Mouse (Mus musculus): ENCODE data around the gene Arhgef39. TPM values are rescaled to one million over a fixed set of nuclear protein-coding genes. Genes with fewer than 3 reads are reported as not detected.
A peak's percentile ranks its signal among the peaks of the same experiment; 100 is the strongest.

The Arhgef39 gene
- polyA plus RNA-seq, 1 experiment from 2014 or later = 34.8 TPM

DNA sequence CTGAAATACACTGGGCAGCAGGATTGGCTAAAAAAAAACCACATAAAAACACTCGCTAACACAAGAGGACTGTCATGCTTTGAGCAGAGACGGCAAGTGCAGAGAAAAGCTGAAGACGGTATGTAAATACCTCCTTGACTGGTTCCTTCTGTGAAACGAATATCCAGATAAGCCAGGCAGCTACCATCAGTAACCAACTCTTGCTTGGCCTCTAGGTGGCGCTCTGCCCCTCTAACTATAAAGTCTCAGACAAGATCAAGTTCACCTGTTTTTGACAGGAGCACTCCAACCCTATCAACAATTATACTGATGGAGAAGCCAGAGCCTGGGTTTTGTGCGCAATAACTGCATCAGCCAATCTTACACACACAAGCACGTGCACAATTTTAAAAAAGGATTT is 31.1 kb upstream of the Arhgef39 start:
- no peaks in the 10 kb centered on the region for H3K9me3 ChIP-seq (ENCODE audit: control insufficient read depth, low read length)
- H3K9ac ChIP-seq (ENCODE audit: low read depth, low read length) = no peak overlapping the region
- ATAC-seq (ENCODE audit: low FRiP score) (no peak), DNase-seq (ENCODE audit: low spot score) (peak; percentile 79)
- no peak overlapping the region for H3K4me3 ChIP-seq (ENCODE audit: low read depth, low read length)
- no peak overlapping the region for H3K4me2 ChIP-seq (replicated peaks; ENCODE audit: low read depth, low read length)
- no peak overlapping the region for H3K27ac ChIP-seq (ENCODE audit: low read depth, low read length)
- WGBS = 31% methylated on average over 7 of the region's 7 CpGs
- H3K27me3 ChIP-seq (ENCODE audit: control insufficient read depth, insufficient read depth, low read length) = peaks cover 3% of the 10 kb centered on the region; the same call in 1 of the 2 replicates
- H3K36me3 ChIP-seq (ENCODE audit: control insufficient read depth, insufficient read depth, low read length) = peaks cover 11% of the 10 kb centered on the region
- H3K4me1 ChIP-seq (replicated peaks; ENCODE audit: control insufficient read depth, insufficient read depth, low read length) = no peaks in the 10 kb centered on the region

DNA sequence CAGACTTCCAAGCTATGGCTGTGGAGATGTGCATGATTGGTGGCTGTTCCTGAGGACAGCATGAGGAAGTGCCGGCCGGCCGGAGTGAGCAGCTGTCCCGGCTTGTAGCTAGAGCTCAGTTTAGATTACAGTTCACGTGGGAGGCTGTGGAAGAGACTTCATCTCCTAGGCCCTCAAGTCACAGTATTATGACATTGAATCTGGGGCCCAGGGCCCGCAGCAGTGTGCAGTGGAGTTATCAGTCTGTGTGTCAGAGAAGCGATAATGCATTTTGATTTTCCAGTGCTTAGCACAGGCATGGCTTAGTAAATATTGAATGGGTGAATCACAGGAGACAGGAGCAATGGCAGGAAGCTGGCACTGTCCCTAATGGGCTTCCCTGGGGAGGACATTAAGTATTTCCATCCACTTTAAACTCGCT is 30.6 kb upstream of the Arhgef39 start:
- ATAC-seq (ENCODE audit: low FRiP score) (no peak), DNase-seq (ENCODE audit: low spot score) (no peak)
- Histone ChIP-seq H3K9ac (ENCODE audit: low read depth, low read length) (no peak overlapping the region), H3K4me3 (ENCODE audit: low read depth, low read length) (no peak overlapping the region), H3K27me3 (ENCODE audit: control insufficient read depth, insufficient read depth, low read length) (peaks cover 7% of the 10 kb centered on the region), H3K36me3 (ENCODE audit: control insufficient read depth, insufficient read depth, low read length) (peaks cover 11% of the 10 kb centered on the region; the same call in 1 of the 2 replicates), H3K4me2 (replicated peaks; ENCODE audit: low read depth, low read length) (no peak overlapping the region), H3K27ac (ENCODE audit: low read depth, low read length) (no peak overlapping the region), H3K4me1 (replicated peaks; ENCODE audit: control insufficient read depth, insufficient read depth, low read length) (no peaks in the 10 kb centered on the region), H3K9me3 (ENCODE audit: control insufficient read depth, low read length) (no peaks in the 10 kb centered on the region)
- WGBS = 86% methylated on average over 8 of the region's 8 CpGs

GRCm38 (mm10) chr4:43528487-43528886 is 29.0 kb upstream of the Arhgef39 start:
- ATAC-seq (ENCODE audit: low FRiP score) = no peak
- Histone ChIP-seq H3K4me3 (ENCODE audit: low read depth, low read length) (no peak overlapping the region), H3K27ac (ENCODE audit: low read depth, low read length) (no peak overlapping the region), H3K4me2 (replicated peaks; ENCODE audit: low read depth, low read length) (no peak overlapping the region), H3K9me3 (ENCODE audit: control insufficient read depth, low read length) (no peaks in the 10 kb centered on the region), H3K9ac (ENCODE audit: low read depth, low read length) (no peak overlapping the region), H3K4me1 (replicated peaks; ENCODE audit: control insufficient read depth, insufficient read depth, low read length) (peaks cover 6% of the 10 kb centered on the region), H3K27me3 (ENCODE audit: control insufficient read depth, insufficient read depth, low read length) (peaks cover 18% of the 10 kb centered on the region), H3K36me3 (ENCODE audit: control insufficient read depth, insufficient read depth, low read length) (peaks cover 6% of the 10 kb centered on the region; the same call in 1 of the 2 replicates)
- 78% methylated on average over 9 of the region's 9 CpGs for WGBS
- no peak for DNase-seq (ENCODE audit: low spot score)

DNA sequence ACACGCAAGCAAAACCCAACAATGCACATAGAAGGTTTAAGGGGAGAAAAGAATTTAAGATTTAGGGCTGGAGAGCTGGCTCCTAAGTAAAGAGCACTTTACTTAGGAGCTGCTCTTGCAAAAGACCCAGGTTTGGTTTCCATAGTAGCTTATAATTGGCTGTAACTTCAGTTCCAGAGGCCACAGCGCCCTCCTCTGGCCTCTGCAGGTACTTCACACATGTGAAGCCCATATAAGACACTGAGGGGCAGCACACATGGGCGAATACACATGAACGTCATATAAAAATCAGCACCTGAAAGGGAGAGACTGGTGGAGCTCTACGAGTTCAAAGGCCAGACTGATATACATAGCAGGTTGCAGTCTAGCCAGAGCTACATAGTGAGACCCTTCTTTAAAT is 28.4 kb upstream of the Arhgef39 start:
- Histone ChIP-seq H3K4me3 (ENCODE audit: low read depth, low read length) (no peak overlapping the region), H3K4me2 (replicated peaks; ENCODE audit: low read depth, low read length) (no peak overlapping the region), H3K27ac (ENCODE audit: low read depth, low read length) (no peak overlapping the region), H3K27me3 (ENCODE audit: control insufficient read depth, insufficient read depth, low read length) (peaks cover 24% of the 10 kb centered on the region), H3K9ac (ENCODE audit: low read depth, low read length) (no peak overlapping the region), H3K9me3 (ENCODE audit: control insufficient read depth, low read length) (no peaks in the 10 kb centered on the region), H3K36me3 (ENCODE audit: control insufficient read depth, insufficient read depth, low read length) (peaks cover 5% of the 10 kb centered on the region; the same call in 1 of the 2 replicates), H3K4me1 (replicated peaks; ENCODE audit: control insufficient read depth, insufficient read depth, low read length) (peaks cover 8% of the 10 kb centered on the region)
- WGBS = 66% methylated on average over 5 of the region's 5 CpGs
- DNase-seq (ENCODE audit: low spot score) (peak; percentile 37), ATAC-seq (ENCODE audit: low FRiP score) (no peak)

DNA sequence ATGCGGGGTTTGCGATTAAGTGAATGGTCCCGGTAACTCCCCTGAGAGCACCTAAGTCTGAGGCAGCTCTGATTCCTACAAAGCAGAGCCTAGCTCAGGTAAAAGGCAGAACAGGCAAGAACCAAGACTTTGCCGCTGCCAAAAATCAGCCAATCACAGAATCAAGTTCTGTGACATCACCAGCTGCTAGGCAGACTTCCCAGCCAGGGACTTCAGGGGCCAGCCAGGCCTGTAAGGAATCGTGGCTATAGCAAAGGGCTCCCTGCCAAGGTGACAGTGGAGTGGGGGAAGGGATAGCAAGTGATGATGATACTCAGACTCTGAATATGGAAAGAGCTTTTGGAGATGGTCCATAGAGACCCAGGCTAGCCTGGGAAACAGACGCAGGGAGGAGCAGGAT is 20.5 kb upstream of the Arhgef39 start:
- no peak overlapping the region for H3K27ac ChIP-seq (ENCODE audit: low read depth, low read length)
- DNase-seq (ENCODE audit: low spot score) (peak; percentile 94), ATAC-seq (ENCODE audit: low FRiP score) (peak; percentile 50; the same call in 1 of the 2 replicates)
- H3K36me3 ChIP-seq (ENCODE audit: control insufficient read depth, insufficient read depth, low read length) = no peaks in the 10 kb centered on the region
- H3K27me3 ChIP-seq (ENCODE audit: control insufficient read depth, insufficient read depth, low read length) = peaks cover 30% of the 10 kb centered on the region
- H3K4me2 ChIP-seq (replicated peaks; ENCODE audit: low read depth, low read length) = 0 out of 2 replicates have a peak overlapping the region, but pooled peaks have one; percentile 20
- WGBS = 15% methylated on average over 6 of the region's 6 CpGs
- H3K4me3 ChIP-seq (ENCODE audit: low read depth, low read length) = no peak overlapping the region
- H3K4me1 ChIP-seq (replicated peaks; ENCODE audit: control insufficient read depth, insufficient read depth, low read length) = peaks cover 12% of the 10 kb centered on the region
- H3K9me3 ChIP-seq (ENCODE audit: control insufficient read depth, low read length) = no peaks in the 10 kb centered on the region
- H3K9ac ChIP-seq (ENCODE audit: low read depth, low read length) = no peak overlapping the region

DNA sequence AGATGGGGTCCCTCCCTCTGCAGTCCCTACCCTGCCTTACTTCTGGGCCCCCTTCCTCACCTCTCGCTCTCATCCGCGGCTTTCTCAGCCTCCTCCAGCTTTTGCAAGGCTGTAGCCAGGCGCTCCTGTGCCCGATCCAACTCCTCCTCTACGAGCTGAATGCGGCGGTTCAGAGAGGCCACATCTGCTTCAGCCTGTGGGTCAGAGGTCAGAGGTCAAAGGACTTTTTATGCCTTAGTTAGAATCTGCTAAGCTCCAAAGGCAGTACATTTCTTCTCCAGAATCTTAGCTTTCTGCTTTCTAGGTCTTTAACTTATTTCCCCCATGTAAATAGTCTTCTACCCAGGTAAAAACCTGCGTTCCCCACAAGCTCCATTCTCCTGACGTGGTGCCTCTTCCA is 20.1 kb upstream of the Arhgef39 start:
- Histone ChIP-seq H3K4me1 (replicated peaks; ENCODE audit: control insufficient read depth, insufficient read depth, low read length) (peaks cover 12% of the 10 kb centered on the region), H3K4me3 (ENCODE audit: low read depth, low read length) (no peak overlapping the region), H3K27ac (ENCODE audit: low read depth, low read length) (no peak overlapping the region), H3K9me3 (ENCODE audit: control insufficient read depth, low read length) (no peaks in the 10 kb centered on the region), H3K36me3 (ENCODE audit: control insufficient read depth, insufficient read depth, low read length) (no peaks in the 10 kb centered on the region), H3K27me3 (ENCODE audit: control insufficient read depth, insufficient read depth, low read length) (peaks cover 26% of the 10 kb centered on the region), H3K9ac (ENCODE audit: low read depth, low read length) (no peak overlapping the region), H3K4me2 (replicated peaks; ENCODE audit: low read depth, low read length) (0 out of 2 replicates have a peak overlapping the region, but pooled peaks have one; percentile 20)
- DNase-seq (ENCODE audit: low spot score) (no peak), ATAC-seq (ENCODE audit: low FRiP score) (no peak)
- 11% methylated on average over 10 of the region's 10 CpGs for WGBS

DNA sequence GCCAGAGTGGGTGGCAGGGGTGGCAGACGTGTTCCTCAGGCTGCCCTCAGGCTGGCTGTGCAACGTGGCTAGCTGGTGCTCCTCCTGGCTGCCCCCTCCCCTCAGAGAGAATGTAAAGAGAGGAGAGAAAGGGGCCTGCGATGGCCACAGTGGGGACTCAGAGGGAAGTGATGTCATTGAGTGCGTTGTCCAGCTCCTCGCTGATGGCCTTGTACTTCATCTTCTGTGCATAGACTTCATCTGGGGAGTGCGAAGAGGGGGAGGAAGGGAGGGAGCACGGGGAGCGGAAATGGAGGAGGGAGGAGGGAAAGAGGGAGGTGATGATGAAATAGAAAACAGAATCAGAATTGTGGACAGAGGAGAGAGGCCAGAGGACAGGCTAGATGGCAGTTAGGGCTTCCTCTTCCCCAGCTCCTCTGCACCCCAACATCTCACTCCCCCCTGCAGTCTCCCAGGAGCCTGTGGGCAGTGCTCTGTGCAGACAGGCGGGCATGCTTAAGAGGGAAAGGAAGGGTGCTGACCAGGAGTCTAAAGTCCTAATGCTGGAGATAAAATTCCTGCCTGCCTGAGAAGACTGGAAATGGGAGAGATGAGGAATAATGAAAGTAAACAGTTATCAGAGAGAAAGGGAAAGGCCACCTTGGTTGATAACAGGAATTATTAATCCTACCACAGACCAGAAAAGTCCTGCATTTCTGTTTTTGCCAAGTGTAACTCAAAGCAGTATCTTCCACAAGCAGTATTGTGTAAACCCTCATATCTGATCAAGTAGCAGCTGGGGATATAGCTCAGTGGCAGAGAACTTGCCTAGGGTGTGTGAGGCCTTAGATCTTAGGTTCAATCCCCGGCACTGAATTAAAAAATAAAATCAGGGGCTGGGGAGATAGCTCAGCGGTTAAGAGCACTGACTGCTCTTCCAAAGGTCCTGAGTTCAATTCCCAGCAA is 16.5 kb upstream of the Arhgef39 start:
- Histone ChIP-seq H3K9me3 (ENCODE audit: control insufficient read depth, low read length) (no peaks in the 10 kb centered on the region), H3K4me3 (ENCODE audit: low read depth, low read length) (no peak overlapping the region), H3K27me3 (ENCODE audit: control insufficient read depth, insufficient read depth, low read length) (no peaks in the 10 kb centered on the region), H3K4me1 (replicated peaks; ENCODE audit: control insufficient read depth, insufficient read depth, low read length) (0 out of 2 replicates have a peak, but pooled peaks cover 4% of the 10 kb centered on the region), H3K27ac (ENCODE audit: low read depth, low read length) (no peak overlapping the region), H3K4me2 (replicated peaks; ENCODE audit: low read depth, low read length) (no peak overlapping the region), H3K9ac (ENCODE audit: low read depth, low read length) (no peak overlapping the region), H3K36me3 (ENCODE audit: control insufficient read depth, insufficient read depth, low read length) (no peaks in the 10 kb centered on the region)
- 76% methylated on average over 11 of the region's 11 CpGs for WGBS
- no peak for DNase-seq (ENCODE audit: low spot score)
- no peak for ATAC-seq (ENCODE audit: low FRiP score)

GRCm38 (mm10) chr4:43513791-43514190 is 14.3 kb upstream of the Arhgef39 start:
- Histone ChIP-seq H3K27me3 (ENCODE audit: control insufficient read depth, insufficient read depth, low read length) (no peaks in the 10 kb centered on the region), H3K9ac (ENCODE audit: low read depth, low read length) (no peak overlapping the region), H3K4me2 (replicated peaks; ENCODE audit: low read depth, low read length) (no peak overlapping the region), H3K27ac (ENCODE audit: low read depth, low read length) (no peak overlapping the region), H3K4me3 (ENCODE audit: low read depth, low read length) (no peak overlapping the region), H3K36me3 (ENCODE audit: control insufficient read depth, insufficient read depth, low read length) (no peaks in the 10 kb centered on the region), H3K4me1 (replicated peaks; ENCODE audit: control insufficient read depth, insufficient read depth, low read length) (0 out of 2 replicates have a peak, but pooled peaks cover 4% of the 10 kb centered on the region), H3K9me3 (ENCODE audit: control insufficient read depth, low read length) (no peaks in the 10 kb centered on the region)
- no peak for ATAC-seq (ENCODE audit: low FRiP score)
- WGBS = 81% methylated on average over 4 of the region's 4 CpGs
- DNase-seq (ENCODE audit: low spot score) = no peak
